Comparison of ENCODE assay signal across 22 mouse cellular contexts in the genomic region with DNA sequence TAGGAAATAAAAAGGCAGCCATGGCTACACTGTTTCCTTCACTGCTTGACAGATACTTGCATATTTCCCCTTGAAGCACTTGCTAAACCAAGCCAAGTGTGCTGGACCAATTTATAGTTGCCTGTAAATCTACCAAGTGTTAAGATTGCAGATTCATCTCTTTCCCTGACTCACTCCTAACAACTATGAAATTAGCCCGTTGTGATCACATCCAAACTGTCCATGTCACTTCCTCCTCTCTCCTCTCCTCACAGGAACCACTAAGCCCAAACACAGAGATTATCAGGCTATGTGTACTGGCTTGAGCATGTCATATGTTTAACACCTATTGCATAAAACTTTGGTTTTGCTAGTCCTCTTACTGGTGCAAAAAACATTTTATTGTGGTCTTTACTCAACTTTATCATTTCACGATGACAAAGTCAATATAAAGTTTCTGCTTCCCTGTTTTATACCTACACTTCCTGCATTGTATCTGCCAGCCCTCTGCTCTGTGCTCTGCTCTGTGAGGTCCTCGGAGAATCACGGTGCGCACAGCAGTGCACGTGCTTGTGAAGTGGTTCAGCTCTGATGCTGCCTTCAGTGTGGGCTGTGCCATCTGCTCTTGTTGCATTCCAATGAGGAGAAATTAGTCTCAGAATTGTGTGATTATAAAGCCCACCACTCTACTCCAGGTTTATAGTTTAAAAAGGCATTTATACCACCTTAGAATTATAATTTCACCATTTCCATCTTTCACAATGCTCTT.
DNase-seq lines count a peak whose midpoint lies in the region; ATAC-seq and TF ChIP-seq lines count a peak whose summit lies in the region.
"Had no signal": no experiment of that assay in that cellular context is flagged by ENCODE, and none has a peak within 500 bp of the region (broad histone marks: within the 10 kb centered on the region; RNA-seq: fewer than 3 reads in every experiment).

No protein-coding gene starts in this region.

- no peak overlapping the region for H3K9ac ChIP-seq in kidney, postnatal 0 days (ENCODE audit: low read depth, low read length)
- H3K9ac ChIP-seq in hindbrain, embryonic 12.5 days: no peak overlapping the region
- H3K9ac ChIP-seq: hindbrain, embryonic 13.5 days; neural tube, embryonic 13.5 days had no signal

- peak; percentile 9 for DNase-seq in kidney, postnatal 0 days (ENCODE audit: low spot score)
- DNase-seq in kidney, postnatal 10 days: no peak
- peak; percentile 12 for DNase-seq in right cerebral cortex, adult 18-20 months
- no peak for DNase-seq in right cerebral cortex, postnatal 4 days
- peak; percentile 45 for DNase-seq in layer of hippocampus, adult 9-11 months
- DNase-seq in thymus, adult 2 months: no peak
- DNase-seq: adrenal gland, adult 2 months; cerebellum, adult 9-11 months; heart, postnatal 10 days; kidney, adult 2 months; kidney, postnatal 25 days; lung, adult 18-20 months; lung, postnatal 14 days; right cerebral cortex, postnatal 14 days; thymus, adult 18-20 months had no signal

- no peaks in the 10 kb centered on the region for H3K27me3 ChIP-seq in kidney, postnatal 0 days (ENCODE audit: insufficient read depth, low read length)
- H3K27me3 ChIP-seq in thymus, adult 2 months (ENCODE audit: control insufficient read depth, insufficient read depth, low read length): no peaks in the 10 kb centered on the region
- no peaks in the 10 kb centered on the region for H3K27me3 ChIP-seq in hindbrain, embryonic 12.5 days
- H3K27me3 ChIP-seq: hindbrain, embryonic 13.5 days; neural tube, embryonic 13.5 days had no signal

- no peaks in the 10 kb centered on the region for H3K9me3 ChIP-seq in kidney, postnatal 0 days (replicated peaks; ENCODE audit: low read length)
- H3K9me3 ChIP-seq in hindbrain, embryonic 12.5 days (replicated peaks): no peaks in the 10 kb centered on the region
- H3K9me3 ChIP-seq: embryonic facial prominence, embryonic 10.5 days; hindbrain, embryonic 13.5 days; neural tube, embryonic 13.5 days had no signal

- no peaks in the 10 kb centered on the region for H3K4me1 ChIP-seq in kidney, postnatal 0 days (replicated peaks; ENCODE audit: insufficient read depth, low read length)
- no peaks in the 10 kb centered on the region for H3K4me1 ChIP-seq in thymus, adult 2 months (replicated peaks; ENCODE audit: control insufficient read depth, insufficient read depth, low read length)
- H3K4me1 ChIP-seq in hindbrain, embryonic 12.5 days: no peaks in the 10 kb centered on the region
- H3K4me1 ChIP-seq: embryonic facial prominence, embryonic 10.5 days; hindbrain, embryonic 13.5 days; neural tube, embryonic 13.5 days had no signal

- TF ChIP-seq POLR2A in thymus, adult 2 months (IDR thresholded peaks at IDR 0.05; ENCODE audit: control insufficient read depth, extremely low read depth, insufficient read depth, low read length, poor library complexity): no peak

- H3K36me3 ChIP-seq in kidney, postnatal 0 days (ENCODE audit: insufficient read depth, low read length): no peaks in the 10 kb centered on the region
- no peaks in the 10 kb centered on the region for H3K36me3 ChIP-seq in thymus, adult 2 months (ENCODE audit: control insufficient read depth, insufficient read depth, low read length)
- no peaks in the 10 kb centered on the region for H3K36me3 ChIP-seq in hindbrain, embryonic 12.5 days
- H3K36me3 ChIP-seq: embryonic facial prominence, embryonic 10.5 days; hindbrain, embryonic 13.5 days; neural tube, embryonic 13.5 days had no signal

- 78% methylated on average over 6 of the region's 6 CpGs for WGBS in kidney, postnatal 0 days
- WGBS in thymus, adult 2 months: 52% methylated on average over 6 of the region's 6 CpGs
- 84% methylated on average over 6 of the region's 6 CpGs for WGBS in hindbrain, embryonic 12.5 days

- ATAC-seq in kidney, postnatal 0 days (replicated peaks; ENCODE audit: low FRiP score, low read depth): no peak
- ATAC-seq in hindbrain, embryonic 12.5 days (ENCODE audit: low FRiP score): no peak
- ATAC-seq: forebrain, embryonic 16.5 days; inflammation-experienced regulatory T-cells, adult 6 months had no signal

- H3K4me2 ChIP-seq in kidney, postnatal 0 days (ENCODE audit: low read length): no peak overlapping the region
- no peak overlapping the region for H3K4me2 ChIP-seq in hindbrain, embryonic 12.5 days (replicated peaks)
- H3K4me2 ChIP-seq: heart, embryonic 11.5 days; hindbrain, embryonic 13.5 days; neural tube, embryonic 13.5 days had no signal

- H3K4me3 ChIP-seq in kidney, postnatal 0 days (replicated peaks; ENCODE audit: low read depth, low read length): no peak overlapping the region
- no peak overlapping the region for H3K4me3 ChIP-seq in thymus, adult 2 months (ENCODE audit: control insufficient read depth, insufficient read depth, low read length)
- no peak overlapping the region for H3K4me3 ChIP-seq in hindbrain, embryonic 12.5 days
- H3K4me3 ChIP-seq: embryonic facial prominence, embryonic 10.5 days; hindbrain, embryonic 13.5 days; neural tube, embryonic 13.5 days had no signal

- no peak for TF ChIP-seq CTCF in kidney, postnatal 0 days (IDR thresholded peaks at IDR 0.05; ENCODE audit: low read depth)
- TF ChIP-seq CTCF in thymus, adult 2 months (IDR thresholded peaks at IDR 0.05; ENCODE audit: borderline replicate concordance, control insufficient read depth, extremely low read depth, insufficient read depth, low read length, poor library complexity): no peak

- H3K27ac ChIP-seq in kidney, postnatal 0 days: no peak overlapping the region
- no peak overlapping the region for H3K27ac ChIP-seq in thymus, adult 2 months (ENCODE audit: control insufficient read depth, insufficient read depth, low read length)
- H3K27ac ChIP-seq in hindbrain, embryonic 12.5 days: no peak overlapping the region
- H3K27ac ChIP-seq: embryonic facial prominence, embryonic 10.5 days; hindbrain, embryonic 13.5 days; neural tube, embryonic 13.5 days had no signal

Comparison
In these comparisons a context has a peak if more than half of its experiments do, and no peak if none do; other contexts are left out.
1. DNase-seq: peak in kidney, postnatal 0 days (single experiment), right cerebral cortex, adult 18-20 months (single experiment) and layer of hippocampus, adult 9-11 months (single experiment); none in kidney, postnatal 10 days (single experiment), right cerebral cortex, postnatal 4 days (single experiment) and thymus, adult 2 months (single experiment).